Mouse (Mus musculus): ENCODE measurements around the gene Rasa3.

The Rasa3 gene

GRCm38 (mm10) chr8:13684131-13684530 is 6.7 kb upstream of the Rasa3 start:
- no peak for DNase-seq

GRCm38 (mm10) chr8:13678182-13678581 is 779 bp upstream of the Rasa3 start:
- DNase-seq, result no peak

GRCm38 (mm10) chr8:13676701-13677412 is 546 bp downstream of the Rasa3 start:
- peak; percentile 73 to 78 for DNase-seq

- peak; percentile 78 to 82 for DNase-seq
These were observed 1.1 kb downstream of the Rasa3 start for GRCm38 (mm10) chr8:13676302-13676700.

- DNase-seq, result peak in 1 of 2 experiments; percentile 35
These were observed 1.9 kb downstream of the Rasa3 start for GRCm38 (mm10) chr8:13675524-13675923.

GRCm38 (mm10) chr8:13675121-13675520 is 2.3 kb downstream of the Rasa3 start:
- DNase-seq, result no peak

GRCm38 (mm10) chr8:13674294-13675010 is 3.0 kb downstream of the Rasa3 start:
- peak in 1 of 2 experiments; percentile 43 for DNase-seq

- DNase-seq, result peak in 1 of 2 experiments; percentile 42
These were observed 4.2 kb downstream of the Rasa3 start for GRCm38 (mm10) chr8:13673215-13673614.

- DNase-seq, result no peak
These were observed 6.0 kb downstream of the Rasa3 start for GRCm38 (mm10) chr8:13671246-13672003.

GRCm38 (mm10) chr8:13670011-13670471 is 7.4 kb downstream of the Rasa3 start:
- DNase-seq, result peak; percentile 65 to 69

GRCm38 (mm10) chr8:13668367-13668766 is 9.0 kb downstream of the Rasa3 start:
- no peak for DNase-seq

- DNase-seq, result peak in 1 of 2 experiments; percentile 46
These were observed 9.5 kb downstream of the Rasa3 start for GRCm38 (mm10) chr8:13667917-13668316.

GRCm38 (mm10) chr8:13665944-13666343 is 11.5 kb downstream of the Rasa3 start:
- DNase-seq, result no peak

GRCm38 (mm10) chr8:13665538-13665937 is 11.9 kb downstream of the Rasa3 start:
- peak in 1 of 2 experiments; percentile 39 for DNase-seq

GRCm38 (mm10) chr8:13664711-13665210 is 12.6 kb downstream of the Rasa3 start:
- no peak for DNase-seq

- no peak for DNase-seq
These were observed 17.1 kb downstream of the Rasa3 start for GRCm38 (mm10) chr8:13660323-13660722.

- DNase-seq, result no peak
These were observed 19.9 kb downstream of the Rasa3 start for GRCm38 (mm10) chr8:13657479-13657878.

GRCm38 (mm10) chr8:13655033-13655351 is 22.4 kb downstream of the Rasa3 start:
- DNase-seq, result no peak

- DNase-seq, result no peak
These were observed 22.9 kb downstream of the Rasa3 start for GRCm38 (mm10) chr8:13654350-13655032.

- no peak for DNase-seq
These were observed 26.7 kb downstream of the Rasa3 start for GRCm38 (mm10) chr8:13650541-13651191.

GRCm38 (mm10) chr8:13649154-13649515 is 28.3 kb downstream of the Rasa3 start:
- no peak for DNase-seq

Measured in cerebellum, adult 18-20 months (tissue).